Mouse (Mus musculus) CH12F3 (cell line): ENCODE measurements around the gene 4833427G06Rik.
"Not testable (repeated sequence)": the region's sequence is repeated elsewhere in the genome, so short reads cannot be mapped to it uniquely, and the experiment has no call there.

Source experiments
- in situ Hi-C: fragments of 300-500 bp; cut with MboI; formaldehyde crosslinking; loops from 2 replicates; pipeline ENCODE4 v1.14.3; 2020; ENCODE audit warnings: low sequenced_read_pairs

4833427G06Rik gene

DNA sequence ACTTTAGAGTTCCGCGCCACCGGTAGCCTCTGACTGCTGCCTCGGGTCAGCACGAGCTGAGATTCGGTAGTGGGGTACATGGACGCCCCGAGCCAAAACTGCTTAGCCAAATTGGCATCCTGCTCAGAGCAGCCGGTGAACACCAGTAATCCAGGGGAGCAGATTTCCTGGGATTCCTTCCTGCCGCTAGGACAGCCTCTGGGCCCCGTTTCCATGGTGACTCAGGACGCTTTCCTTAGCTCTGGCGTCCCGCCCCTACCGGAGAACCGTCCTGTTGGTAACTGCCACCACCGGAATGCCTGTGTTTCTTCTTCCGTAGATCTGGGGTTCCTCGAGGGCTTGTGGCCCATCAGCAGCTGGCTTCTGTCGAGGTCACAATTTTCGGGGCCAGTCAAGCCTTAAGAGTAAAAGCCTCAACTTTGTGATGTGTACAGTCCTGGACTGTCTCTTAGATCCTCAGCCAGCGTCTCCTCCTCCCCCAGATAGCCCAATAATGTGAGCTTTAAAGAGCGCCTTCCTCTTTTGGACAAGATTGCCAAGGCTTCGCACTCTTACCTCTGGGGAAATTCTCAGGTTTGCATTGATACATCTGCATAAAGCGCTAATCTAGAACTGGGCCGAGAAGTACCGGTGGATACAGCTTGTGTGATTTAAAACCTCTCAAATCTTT, at the start of gene 4833427G06Rik:
Gene 4833427G06Rik (minus strand): TSS at position 323 of the 670 bp plus-strand sequence.
- in situ Hi-C loops: no loop called here

GRCm38 (mm10) chr9:51147294-51147693, 45.4 kb upstream of the 4833427G06Rik start:
- in situ Hi-C loops: no loop called here

GRCm38 (mm10) chr9:51146496-51146895, 44.6 kb upstream of the 4833427G06Rik start:
- in situ Hi-C loops: no loop called here

GRCm38 (mm10) chr9:51144218-51144617, 42.3 kb upstream of the 4833427G06Rik start:
- in situ Hi-C loops: no loop called here

- in situ Hi-C loops: no loop called here
Observed at GRCm38 (mm10) chr9:51143437-51143836, 41.6 kb upstream of the 4833427G06Rik start.

DNA sequence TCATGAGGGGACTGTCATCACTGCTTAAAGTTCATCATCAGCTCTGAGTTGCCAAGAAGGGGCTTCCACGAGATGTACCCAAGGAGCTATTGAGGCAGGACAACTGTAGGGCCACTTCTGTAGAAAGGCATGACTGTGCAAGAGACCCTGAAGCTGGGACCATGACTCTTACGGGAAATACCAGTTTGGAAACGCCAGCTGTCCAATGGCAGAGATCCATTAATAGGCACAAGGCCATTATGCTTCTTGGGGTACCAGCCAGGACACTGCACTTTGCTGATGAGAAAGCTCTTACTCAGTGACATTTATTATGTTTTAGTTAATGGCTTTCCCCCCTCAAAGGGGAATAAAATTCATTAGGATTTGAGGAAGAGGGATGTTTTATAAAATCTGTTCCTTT, 38.8 kb upstream of the 4833427G06Rik start:
- in situ Hi-C loops: no loop called here

GRCm38 (mm10) chr9:51139401-51139800, 37.5 kb upstream of the 4833427G06Rik start:
- in situ Hi-C loops: not testable (repeated sequence)

GRCm38 (mm10) chr9:51138301-51138700, 36.4 kb upstream of the 4833427G06Rik start:
- in situ Hi-C loops: no loop called here

DNA sequence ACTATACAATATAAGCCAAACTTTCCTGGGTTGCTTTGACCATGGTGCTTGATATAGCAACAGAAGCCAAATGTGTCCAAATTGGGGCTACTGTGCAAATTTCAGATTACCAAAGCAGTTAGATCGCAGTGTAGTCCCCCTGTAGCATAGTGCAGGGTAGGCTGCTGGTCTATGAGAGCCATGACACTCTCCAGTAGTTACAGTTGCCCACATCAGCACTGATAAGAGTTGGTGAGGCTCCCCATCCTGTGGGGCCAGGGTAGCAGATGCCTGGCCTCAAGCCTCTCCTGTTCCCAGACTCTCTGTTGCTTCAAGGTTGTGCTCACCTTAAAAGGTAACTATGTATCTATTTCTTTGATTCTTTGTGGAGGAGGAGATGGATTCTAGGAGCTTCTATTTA, 36.0 kb upstream of the 4833427G06Rik start:
- in situ Hi-C loops: no loop called here

- in situ Hi-C loops: no loop called here
Observed at GRCm38 (mm10) chr9:51137432-51137831, 35.6 kb upstream of the 4833427G06Rik start.

- in situ Hi-C loops: no loop called here
Observed at GRCm38 (mm10) chr9:51136985-51137384, 35.1 kb upstream of the 4833427G06Rik start.

- in situ Hi-C loops: no loop called here
Observed at GRCm38 (mm10) chr9:51114767-51115166, 12.9 kb upstream of the 4833427G06Rik start.

DNA sequence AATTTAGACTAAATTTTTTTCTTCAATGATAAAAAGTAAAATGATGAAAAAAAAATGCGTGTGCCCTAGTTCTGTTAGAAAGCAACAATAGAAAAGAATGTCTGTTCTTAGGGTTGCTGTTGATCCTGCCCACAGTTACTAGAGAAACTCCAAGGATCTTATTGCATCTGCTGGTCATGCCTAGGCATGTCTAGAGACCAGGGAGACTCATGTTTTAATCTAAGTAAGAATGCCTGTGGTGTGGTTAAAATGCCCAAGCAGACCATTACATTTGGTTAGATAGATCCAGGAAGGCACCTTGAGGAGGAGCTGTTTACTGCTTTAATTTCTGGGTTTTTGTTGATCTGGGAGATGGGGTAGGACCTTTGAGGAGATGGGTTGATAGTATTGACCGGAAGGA, 3.9 kb upstream of the 4833427G06Rik start:
- in situ Hi-C loops: no loop called here

DNA sequence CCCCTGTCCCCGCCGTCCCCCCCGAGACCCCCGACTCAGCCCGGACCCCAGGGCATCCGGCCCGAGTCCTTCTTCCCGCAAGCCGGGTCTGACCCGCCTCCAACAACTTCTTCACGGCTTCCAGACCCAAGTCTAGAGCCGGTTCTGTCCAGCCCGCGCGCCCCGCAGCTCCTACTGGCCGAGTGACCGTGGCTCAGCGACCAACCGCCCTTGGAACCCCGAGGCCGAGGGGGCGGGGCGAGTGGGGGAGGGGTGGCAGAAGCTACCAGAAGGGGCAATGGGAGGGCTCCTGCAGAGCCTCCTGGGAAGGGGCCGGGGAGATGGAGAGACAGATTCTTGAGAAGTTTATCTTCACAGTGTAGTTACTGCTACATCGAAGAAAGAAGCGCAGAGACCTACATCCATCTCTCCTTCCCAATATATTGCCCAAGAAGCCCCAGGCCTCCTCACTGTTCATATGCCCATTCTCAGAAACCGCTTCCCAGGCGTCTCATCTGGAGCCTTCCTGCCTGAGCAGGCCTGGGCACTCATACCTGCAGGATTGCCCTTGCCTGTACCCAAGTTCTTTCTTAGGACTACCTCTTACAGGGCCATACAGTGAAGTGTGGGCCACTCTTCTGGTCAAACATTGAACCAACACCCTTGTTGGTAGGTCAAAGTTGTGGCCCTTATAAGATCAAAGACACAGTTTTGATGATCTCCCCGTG, 2.1 kb upstream of the 4833427G06Rik start:
- in situ Hi-C loops: no loop called here

DNA sequence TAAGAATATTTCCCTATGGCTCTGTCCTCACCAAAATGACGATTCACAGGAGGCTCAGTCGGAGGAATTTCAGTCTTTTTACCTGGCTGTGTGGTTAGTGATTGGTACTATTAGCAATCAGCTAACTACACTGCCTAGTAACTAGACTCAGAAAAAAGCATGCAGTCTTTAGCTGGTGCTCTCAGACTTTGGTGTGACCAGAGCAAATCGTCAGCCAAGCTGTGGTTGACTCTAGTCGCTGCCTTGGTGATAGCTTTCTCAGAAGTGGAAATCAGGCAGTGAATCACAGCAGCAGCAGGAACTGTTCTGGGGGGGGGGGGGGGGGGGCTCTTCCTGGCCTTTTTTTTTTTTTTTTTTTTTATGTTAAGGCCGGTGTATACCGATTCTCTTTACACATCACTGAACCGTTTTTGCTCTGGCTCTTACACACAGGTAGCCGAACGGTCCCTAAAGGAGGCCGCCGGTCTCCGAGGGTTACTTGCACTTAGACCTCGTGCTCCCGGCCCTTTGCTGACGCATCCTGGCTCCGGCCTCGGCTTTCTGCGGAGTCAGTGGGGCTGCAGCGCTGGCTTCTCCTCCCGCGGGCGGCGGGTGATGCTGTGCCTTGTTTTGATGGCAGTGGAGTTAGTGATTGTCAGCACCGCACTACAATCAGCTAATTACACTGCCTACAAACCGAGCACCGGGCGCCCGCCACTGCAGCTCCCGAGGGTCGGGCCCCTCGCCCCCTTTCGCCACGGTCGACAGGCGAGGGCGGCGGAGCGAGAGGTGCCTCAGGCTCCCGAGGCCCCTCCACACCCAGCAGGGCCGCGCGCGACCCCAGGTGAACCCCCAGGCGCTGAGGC, 1.3 kb upstream of the 4833427G06Rik start:
- in situ Hi-C loops: no loop called here

DNA sequence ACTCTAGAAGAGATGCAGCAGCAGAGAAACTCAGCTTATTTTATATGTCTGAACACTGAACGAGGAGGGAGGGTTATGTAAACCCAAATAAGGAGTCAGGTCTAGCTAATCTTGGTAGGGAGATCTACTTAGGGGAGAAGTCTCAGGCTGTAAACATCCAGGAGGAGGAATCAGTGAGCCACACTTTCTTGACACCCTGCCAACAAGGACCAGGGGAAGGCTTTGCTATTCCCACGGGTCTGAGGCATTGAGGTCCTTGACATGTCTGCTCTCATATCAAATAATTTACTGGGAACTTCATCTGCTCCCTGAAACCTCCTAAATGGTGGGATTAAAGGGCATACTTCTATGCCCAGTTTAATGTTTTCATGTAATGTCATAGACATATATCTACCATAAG, 5.6 kb downstream of the 4833427G06Rik start:
- in situ Hi-C loops: no loop called here

- in situ Hi-C loops: no loop called here
Observed at GRCm38 (mm10) chr9:51093697-51094096, 8.2 kb downstream of the 4833427G06Rik start.

DNA sequence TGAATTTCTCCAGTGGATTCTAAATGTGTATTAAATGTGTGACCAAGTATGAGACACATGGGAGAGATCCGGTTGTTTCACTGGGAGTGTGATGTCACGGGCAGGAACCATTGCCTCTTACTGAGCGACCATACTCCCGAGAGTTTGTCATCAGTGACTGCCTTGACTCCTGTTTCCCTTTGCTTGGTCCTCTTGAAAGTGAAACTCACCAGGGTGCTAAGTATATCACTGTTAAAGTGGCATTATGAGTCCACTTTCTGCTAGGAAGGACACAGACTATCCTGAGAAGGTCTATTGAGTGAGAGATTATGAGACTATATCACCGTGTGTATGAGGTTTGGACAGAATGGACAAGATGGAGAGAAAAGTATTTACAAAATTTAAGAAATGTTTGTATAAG, 20.3 kb downstream of the 4833427G06Rik start:
- in situ Hi-C loops: no loop called here

GRCm38 (mm10) chr9:51076979-51077315, 24.9 kb downstream of the 4833427G06Rik start, which contains the start of gene Layn:
Layn (minus strand) TSS chr9:51077094.
- in situ Hi-C loops: no loop called here

- in situ Hi-C loops: no loop called here
Observed at GRCm38 (mm10) chr9:51076300-51076978, 25.4 kb downstream of the 4833427G06Rik start.

- in situ Hi-C loops: no loop called here
Observed at GRCm38 (mm10) chr9:51075780-51076179, 26.1 kb downstream of the 4833427G06Rik start.
